Mouse (Mus musculus) liver (tissue): ENCODE results near the gene Dnmt3b.
"Not testable (repeated sequence)": the region's sequence is repeated elsewhere in the genome, so short reads cannot be mapped to it uniquely, and the experiment has no call there.

Experiments used
- DNase-seq: peaks from one replicate; pipeline ENCODE4 v3.0.0-alpha.2; 2020; ENCODE audit warnings: mixed read lengths

The Dnmt3b gene

DNA sequence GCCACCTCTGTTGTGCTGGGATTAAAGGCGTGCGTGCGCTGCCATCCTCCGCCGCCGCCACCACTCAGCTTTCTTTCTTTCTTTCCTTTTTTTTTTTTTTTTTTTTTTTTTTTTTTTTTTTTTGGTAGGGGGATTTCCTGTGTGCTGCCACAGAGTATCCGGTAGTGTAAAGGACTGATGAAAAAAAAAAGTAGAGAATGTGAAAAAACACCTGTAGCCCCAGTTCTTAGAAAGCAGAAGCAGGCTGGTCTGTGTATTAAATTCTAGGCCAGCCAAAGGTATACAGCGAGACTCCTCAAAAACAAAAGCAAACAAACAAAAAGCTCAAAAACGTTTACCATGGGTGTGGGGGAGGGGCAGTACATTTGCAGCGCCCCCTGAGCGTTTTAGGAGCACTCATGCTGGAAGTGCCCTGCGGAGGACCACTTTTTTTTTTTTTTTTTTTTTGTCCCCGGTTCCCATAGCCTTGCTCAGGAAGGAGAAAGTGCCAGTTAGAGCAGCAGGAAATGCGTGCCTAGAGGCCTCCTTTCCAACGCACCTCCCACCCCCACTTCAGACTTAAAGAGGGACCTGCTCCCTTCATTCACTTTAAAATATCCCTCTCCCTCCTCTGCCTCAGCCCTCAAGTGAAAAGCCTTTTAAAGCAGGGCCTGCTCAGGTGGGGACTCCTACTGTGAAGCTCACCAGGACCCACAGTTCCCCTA is 10.1 kb upstream of the Dnmt3b start:
- DNase-seq: no peak

DNA sequence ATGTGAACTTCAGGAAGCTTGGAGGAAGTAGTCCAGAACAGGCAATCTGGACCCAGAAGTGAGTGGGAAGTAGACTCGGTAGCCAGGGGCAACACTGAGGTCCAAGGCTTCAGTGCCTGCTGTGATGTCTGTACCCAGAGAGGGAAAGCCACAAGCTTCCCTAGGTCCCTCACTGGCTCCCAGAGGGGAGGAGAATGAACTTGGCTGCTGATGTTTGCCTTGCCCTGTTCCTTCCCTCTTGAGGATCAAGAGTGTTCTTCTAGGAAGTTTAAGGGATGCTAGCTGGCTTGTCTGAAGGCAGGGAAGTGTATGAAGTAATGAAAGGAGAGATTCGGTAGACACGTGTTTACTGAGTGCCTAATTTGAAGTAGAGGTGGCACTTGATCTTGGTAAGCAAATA is 6.8 kb upstream of the Dnmt3b start:
- no peak for DNase-seq

DNA sequence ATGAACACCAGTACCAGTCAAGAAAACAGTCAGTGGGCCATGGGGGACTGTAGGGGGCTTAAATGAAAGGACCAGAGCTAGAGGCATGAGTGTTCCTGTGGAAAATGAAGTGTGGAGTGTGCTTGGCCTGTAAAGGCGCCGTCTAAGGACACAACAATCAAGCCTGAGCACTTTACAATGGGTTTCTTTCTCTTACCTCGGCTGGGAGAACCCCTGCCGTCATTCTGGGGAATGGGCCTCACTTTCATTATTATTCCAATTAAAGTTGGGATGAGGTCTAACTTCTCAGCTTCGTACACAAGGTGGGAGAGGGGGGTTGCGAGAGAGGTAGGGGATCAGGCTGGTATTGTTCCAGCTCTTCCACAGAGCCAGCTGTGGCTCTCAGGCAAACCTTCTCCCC is 6.3 kb upstream of the Dnmt3b start:
- no peak for DNase-seq

DNA sequence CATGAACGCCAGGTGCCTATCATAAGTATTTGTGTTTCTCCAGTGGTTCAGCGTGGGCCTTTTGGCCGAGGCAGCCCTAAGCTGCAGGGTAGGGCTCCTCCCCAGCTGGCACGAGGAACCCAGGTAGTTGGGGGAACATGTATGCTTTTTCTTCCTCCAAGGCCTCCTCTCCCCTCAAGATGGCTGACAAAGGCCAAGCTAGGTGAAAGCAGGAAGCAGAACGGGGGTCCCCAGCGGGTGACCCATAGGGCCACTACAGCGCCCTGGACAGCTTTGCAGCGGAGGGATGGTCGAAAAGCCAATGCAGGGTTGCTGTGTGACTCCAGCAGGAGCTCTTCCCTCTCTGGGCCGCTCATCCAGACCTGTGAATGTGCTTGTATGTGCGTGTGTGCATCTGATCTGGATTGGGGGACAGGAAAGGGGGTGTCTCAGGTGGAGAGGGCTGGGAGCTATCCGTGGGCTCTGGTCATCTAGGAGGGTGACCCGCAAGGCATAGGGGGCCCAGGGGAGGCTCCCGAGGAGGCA is 415 bp upstream of the Dnmt3b start:
- no peak for DNase-seq

DNA sequence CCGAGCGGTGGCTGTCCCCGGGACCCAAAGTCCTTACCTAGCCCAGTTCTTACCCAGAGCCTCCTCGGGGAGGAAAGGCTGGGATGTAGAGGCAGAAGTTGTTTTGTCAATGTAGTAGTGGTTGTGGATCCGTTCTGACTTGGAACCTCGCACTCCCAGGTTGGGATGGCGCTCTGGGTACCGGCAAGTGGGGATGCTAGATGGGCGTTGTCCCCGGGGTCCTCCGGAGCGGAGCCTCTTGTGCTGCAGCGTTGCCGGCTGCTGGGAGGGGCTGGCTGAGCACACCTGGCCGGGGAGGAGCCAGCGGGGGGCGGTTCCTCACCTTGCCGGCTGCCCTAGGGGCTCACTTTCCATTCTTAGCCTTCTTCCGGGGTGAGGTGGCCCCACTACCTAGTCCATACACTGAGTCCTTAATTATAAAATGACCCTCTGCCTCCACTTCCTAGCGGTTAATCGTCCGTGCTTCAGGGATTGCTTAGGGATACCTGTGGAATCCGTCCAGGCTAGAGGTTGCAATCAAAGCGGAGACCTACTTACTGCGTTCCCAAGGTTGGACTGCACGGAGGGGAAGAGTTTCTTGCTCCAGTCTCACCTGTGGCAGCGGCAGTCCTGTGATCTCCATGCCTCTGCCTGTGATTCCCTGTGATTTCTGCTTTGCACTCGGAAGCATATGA is 901 bp downstream of the Dnmt3b start:
- DNase-seq: peak; percentile 29

DNA sequence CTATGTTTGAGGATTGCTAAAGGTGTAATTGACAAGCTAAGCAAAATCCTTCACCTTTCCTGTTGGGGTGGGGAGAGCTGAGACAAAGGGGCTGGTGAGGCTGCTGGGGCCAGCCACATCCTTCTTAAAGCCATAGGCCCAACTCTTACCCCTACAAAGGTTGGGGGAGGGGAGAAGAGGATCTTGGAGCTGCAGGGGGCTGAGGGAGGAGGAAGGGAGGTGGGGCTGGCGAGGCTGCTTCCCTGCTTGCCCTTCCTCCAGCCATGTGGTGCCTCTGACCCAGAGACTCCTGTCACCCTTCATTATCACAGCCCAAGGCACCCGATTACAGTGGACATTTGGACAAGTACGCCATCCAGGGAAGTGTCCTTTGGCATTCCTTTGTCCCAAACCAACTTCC is 2.4 kb downstream of the Dnmt3b start:
- no peak for DNase-seq

DNA sequence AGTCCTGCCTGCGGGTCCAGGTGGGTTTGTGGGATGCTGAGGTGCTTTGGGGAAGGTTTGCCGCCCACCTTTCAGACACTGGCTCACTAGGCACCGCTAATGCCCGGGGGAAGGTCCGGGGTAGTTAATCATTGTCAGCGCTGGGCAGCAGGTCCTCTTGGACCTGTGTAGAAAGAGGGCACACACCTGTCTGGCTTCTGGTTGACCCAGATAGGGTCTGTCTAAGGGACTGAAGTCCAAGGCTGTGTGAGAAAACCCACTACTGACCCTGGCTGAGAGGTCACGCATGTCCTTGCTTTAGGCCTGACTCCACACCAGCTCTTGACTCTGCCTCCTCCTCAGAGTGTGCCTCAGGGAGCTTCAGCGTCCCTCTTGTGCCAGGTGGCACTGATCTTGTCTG is 8.4 kb downstream of the Dnmt3b start:
- DNase-seq: not testable (repeated sequence)

DNA sequence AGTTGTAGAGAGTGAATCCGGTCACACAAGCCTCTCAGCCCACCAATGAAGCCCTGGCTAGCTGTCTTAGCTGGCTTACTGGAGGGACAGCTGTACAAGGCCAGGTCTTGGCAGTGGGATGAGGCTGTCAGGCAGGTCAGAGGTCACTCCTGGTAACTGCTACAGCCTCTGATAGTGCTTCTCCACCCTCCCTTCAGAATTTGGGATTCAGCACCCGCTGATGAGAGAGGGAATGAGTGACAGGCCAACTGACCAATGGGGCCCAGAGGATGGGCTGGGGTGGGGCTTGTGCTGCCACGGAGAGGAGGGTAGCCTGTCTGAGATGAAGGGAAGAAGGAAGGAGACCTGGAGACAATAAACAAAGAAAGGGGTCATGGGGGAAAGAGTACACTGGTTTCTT is 11.4 kb downstream of the Dnmt3b start:
- peak; percentile 12 for DNase-seq

DNA sequence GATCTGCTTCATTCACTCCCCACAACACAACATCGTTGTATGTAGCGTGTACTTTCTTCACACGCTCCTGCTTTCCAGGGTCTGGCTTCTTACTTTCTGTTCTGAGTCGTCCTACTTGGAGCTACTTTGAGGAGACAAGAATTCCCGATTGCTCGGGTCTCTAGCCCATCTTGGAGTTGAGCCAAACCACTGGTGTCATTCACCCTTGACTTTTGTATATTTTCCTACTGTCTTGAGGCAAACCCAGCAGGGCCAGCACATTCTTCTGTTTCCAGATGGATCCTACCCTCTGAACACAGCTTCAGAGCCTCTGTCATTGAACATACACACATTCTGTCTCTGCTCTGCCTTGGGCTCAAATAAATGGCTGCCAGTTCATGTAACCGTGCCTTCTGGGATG is 16.2 kb downstream of the Dnmt3b start:
- DNase-seq: no peak

DNA sequence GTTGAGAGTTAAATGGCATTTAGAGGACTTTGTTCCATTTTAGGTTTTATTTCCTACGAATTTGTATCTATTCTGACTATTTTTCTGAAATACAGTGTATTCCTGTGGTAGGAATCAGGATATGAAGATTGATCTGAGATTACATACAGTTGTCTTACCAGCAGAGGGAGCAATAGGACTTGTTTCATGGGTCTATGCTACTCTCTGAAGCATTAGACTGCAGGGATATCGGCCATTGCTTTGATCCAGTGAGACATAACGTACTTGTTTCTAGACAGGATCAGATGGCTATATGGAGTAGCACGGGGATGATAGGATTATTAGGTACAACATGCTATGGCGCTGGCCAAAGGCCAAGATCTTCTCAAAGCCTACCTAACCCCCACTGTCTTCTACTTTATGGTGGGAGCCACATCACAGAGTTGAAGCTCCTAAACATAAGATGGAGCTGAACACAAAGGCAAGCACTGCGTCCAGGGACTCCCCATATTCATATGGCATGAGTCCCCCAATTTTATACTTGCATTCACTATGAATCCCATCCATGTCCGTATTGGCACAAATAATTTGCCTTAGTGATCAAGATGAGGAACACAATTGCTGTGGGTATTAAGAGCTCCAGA is 19.6 kb downstream of the Dnmt3b start:
- DNase-seq: no peak

DNA sequence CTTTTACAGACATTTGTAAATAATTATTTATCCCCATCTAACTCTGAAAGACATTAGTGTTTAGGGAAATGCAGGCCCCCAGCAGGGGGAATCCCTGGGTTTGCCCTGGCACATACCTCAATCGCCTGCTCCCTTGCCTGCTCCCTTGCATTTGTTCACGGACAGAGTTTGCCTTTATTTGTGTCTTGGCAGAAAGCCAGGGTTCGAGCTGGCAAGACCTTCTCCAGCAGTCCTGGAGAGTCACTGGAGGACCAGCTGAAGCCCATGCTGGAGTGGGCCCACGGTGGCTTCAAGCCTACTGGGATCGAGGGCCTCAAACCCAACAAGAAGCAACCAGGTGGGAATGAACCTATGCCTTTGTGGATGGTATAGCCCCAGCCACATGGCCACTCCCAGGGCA is 20.9 kb downstream of the Dnmt3b start:
- no peak for DNase-seq

DNA sequence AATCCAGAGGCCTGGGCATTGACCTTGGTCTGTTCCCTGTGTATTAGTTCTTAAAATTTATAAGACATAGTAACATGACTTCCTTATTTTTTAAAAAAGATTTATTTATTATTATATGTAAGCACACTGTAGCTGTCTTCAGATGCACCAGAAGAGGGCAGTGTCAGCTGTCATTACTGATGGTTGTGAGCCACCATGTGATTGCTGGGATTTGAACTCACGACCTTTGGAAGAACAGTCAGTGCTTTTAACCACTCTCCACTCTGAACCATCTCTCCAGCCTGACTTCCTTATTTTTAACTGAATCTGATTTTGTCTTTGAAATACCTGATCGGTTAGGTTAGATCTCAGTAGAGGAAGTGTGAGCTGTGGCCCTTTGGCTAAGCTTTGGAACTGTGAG is 23.4 kb downstream of the Dnmt3b start:
- DNase-seq: no peak

DNA sequence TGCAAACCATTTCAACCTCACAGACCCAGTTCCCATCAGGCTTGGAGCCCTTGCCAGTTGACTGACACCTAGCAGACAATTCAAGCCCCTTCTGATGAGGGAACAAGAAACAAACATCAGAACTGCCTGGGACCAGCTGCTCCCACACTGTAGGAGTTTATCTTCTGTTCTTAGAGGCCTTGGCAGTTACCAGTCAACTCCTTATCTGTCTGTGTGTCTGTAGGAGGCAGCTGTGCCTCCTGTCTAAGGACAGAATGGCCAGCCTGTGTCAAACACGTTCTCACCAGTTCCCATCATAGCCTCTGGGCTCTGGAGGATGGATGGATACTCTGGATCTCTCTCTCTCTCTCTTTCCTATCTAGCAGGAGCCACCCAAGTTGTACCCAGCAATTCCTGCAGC is 26.1 kb downstream of the Dnmt3b start:
- not testable (repeated sequence) for DNase-seq

DNA sequence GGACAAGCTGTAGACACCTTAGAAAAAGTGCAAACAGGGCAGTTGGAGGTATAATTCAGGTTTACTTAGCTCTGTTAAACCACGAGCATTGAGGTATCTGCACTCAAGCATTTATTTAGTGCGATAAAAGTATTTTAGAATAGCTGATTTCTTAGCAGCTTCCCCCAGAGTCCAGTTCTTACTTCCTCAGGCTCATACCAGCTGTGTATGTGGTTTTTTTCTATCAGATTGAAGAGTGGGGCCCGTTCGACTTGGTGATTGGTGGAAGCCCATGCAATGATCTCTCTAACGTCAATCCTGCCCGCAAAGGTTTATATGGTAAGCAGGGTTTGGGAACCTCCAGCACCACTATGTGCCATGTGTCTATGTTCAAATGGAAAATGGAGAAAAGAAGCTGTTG is 27.7 kb downstream of the Dnmt3b start:
- no peak for DNase-seq

DNA sequence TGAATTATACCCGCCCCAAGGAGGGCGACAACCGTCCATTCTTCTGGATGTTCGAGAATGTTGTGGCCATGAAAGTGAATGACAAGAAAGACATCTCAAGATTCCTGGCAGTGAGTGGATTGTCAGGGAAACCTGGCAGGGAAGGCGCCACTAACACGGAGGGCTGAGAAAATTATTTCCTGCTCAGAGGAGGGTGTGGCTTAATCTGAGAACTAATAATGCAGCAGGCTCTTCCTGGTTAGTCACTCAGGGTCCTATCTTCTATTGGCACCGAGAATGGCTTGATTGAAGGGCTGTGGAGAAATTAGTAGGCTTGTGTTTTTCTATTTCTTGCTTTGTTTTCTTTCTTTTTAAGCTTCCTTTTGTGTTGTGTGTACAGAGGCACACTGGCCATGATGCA is 28.3 kb downstream of the Dnmt3b start:
- DNase-seq: no peak

DNA sequence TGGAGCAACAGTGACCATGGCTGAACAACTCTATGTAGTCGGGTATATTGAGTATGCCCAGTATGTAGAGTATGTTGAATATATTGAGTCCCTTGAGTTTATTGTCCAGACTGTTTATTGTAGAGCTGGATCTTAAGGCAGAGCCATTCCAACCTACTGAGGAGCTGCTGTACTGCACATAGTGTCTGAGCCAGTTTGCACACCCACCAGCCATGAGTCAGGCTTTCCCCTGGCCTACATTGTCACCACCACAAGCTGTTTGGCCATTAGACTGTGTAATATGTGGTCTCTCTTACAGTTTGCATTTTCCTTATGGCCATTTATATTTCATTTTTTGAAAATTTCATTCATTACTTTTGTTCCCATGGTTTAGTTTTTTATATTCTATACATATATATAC is 30.7 kb downstream of the Dnmt3b start:
- no peak for DNase-seq

DNA sequence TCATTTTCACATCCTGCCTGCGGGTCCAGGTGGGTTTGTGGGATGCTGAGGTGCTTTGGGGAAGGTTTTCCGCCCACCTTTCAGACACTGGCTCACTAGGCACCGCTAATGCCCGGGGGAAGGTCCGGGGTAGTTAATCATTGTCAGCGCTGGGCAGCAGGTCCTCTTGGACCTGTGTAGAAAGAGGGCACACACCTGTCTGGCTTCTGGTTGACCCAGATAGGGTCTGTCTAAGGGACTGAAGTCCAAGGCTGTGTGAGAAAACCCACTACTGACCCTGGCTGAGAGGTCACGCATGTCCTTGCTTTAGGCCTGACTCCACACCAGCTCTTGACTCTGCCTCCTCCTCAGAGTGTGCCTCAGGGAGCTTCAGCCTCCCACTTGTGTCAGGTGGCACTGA is 44.2 kb downstream of the Dnmt3b start:
- DNase-seq: not testable (repeated sequence)

DNA sequence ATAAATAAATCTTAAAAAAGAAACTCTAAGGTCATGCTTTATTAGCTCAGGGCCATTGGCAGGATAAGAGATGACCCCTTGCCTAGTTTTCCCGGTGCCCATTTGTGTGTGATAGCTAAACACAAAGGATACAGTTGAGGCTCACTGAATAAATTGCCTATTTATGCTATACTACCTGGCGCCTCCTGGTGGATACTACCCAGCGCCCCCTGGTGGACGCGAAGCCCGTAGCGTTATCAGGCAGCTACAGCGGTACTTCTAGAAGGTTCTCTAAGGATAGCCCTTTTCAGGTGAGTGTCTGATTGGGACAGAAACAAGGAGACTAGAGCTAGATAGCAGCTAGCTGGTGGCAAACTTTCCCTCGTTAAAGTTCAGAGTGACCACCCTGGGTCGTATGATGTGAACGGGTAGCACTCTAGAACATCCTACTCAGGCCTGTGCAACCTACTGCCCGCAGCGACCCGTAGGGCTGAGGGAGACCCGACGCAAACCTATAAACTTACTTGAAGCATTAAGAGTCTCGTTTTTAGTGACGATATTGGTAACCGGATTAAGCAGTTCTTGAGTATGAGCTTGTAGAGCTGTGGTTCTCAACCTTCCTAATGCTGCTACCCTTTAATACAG is 45.3 kb downstream of the Dnmt3b start:
- peak; percentile 82 for DNase-seq

DNA sequence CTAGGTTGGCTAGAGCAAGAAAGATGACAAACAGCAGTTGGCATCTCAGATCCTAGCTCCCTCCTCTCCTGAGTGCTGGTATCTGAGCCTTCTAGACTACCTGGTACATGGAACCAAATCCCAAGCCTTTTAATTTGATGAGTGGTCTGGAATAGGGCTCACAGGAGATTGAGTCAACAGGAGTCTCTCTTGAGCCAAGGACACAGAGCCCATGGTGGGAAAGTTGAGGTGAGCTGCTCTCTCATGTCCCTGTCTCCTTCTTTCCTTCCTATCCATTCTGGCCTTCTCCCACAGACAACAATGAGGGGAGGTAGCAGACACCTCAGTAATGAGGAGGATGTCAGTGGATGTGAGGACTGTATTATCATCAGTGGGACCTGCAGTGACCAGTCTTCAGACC is 47.1 kb downstream of the Dnmt3b start, which contains the start of gene Dnmt3c:
TSS of gene Dnmt3c (plus strand) at position 301 of the 400 bp plus-strand sequence.
- no peak for DNase-seq

DNA sequence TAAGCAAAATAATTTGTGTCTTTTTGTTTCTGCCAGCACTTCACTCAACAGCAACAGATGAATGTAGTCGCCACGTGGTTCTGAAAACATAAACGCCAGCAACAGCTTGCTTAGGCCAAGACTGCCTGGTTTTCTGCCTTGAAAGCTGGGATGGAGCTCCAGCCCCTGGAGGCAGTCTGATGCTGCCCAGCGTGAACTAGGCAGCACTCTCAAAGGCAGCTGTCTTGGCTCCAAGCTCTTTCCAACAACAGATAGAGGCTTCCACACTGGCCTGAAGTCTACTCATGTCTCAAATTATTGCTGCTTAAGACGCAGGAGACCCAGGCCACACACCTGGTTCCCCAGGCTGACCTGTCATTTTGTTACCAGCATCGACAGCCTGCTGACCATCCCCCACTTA is 54.1 kb downstream of the Dnmt3b start:
- DNase-seq: no peak

DNA sequence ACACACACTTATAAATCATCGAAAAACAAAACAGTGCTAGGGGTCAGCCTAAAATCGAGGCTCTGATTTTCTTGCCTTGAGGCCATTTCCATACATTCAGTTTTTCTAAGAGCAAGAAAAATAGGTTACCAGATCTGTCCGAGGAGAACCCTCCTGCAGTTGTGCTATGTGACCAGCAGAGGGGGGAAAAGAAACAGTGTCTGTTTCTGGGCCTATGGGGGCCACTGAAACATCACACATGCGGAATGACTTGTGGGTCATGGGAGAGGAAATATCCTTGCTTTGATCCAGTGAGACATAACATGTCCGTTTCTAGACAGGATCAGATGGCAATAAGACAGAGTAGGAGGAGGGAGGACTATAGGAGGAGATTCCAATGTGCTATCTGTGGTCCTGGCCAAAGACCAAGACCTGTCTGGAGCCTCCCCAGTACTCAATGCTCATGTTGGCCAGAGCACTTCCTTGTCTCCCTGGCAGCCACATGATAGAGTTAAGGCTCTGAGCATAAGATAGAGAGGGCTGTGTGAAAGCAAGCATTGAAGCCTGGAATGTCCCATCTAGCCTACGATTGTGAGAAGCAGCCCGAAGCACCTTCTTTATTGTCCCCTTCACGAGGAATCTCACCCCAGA is 61.6 kb downstream of the Dnmt3b start:
- DNase-seq: peak; percentile 36

DNA sequence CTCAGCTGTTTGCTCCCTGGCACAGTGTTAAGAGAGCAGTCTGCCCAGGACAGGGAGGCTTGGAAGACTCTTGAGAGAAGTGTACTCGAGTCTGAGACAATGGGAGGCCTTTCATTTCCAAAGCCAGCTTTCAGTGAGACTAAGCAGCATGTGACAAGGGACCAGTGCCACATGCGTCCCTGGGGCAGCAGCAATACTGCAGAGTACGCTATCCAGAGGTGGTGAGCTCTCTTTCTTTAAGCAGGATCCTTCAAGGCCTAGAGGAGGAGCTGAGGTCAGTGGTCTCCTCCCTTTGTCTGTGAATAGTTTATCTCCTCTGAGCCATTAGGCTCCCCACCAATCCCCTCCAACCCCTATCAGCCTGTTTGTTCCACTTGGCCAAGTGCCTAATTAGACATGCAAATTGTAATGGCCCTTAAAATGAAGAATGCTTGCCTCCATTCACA is 63.4 kb downstream of the Dnmt3b start:
- DNase-seq: peak; percentile 27

DNA sequence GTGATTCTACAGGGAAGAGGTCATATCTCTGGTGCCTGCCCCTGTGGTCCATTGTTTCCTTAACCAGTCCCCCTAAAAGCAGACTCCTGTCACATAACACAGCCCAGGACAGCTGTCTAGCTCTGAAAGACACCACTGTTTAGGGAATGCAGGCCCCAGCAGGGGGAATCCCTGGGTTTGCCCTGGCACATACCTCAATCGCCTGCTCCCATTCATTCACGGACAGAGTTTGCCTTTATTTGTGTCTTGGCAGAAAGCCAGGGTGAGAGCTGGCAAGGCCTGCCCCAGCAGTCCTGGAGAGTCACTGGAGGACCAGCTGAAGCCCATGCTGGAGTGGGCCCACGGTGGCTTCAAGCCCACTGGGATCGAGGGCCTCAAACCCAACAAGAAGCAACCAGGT is 64.0 kb downstream of the Dnmt3b start:
- no peak for DNase-seq
